Mouse (Mus musculus) heart, adult 2 months (tissue): Measurements from ENCODE around the gene Taf1c. TPM values are rescaled to one million over a fixed set of nuclear protein-coding genes. Genes with fewer than 3 reads are reported as not detected.

Source experiments
- DNase-seq, 2 experiments: peaks; one replicate each; pipeline ENCODE4 v3.0.0; 2021
- H3K27ac ChIP-seq: fragments of 200-600 bp; 2 replicates; pipeline ENCODE4 v1.8.1; 2022
- H3K27me3 ChIP-seq: fragments of 200-500 bp; 2 replicates; pipeline ENCODE4 v1.6.1; 2012; ENCODE audit warnings: mild to moderate bottlenecking, low read length, inconsistent platforms, mixed read lengths; ENCODE audit not compliant: control insufficient read depth, insufficient read depth
- H3K36me3 ChIP-seq: fragments of 200-500 bp; 2 replicates; pipeline ENCODE4 v1.6.1; 2012; ENCODE audit warnings: low read length, inconsistent platforms; ENCODE audit not compliant: control insufficient read depth, insufficient read depth
- H3K4me1 ChIP-seq: fragments of 200-500 bp; 2 replicates; pipeline ENCODE4 v1.6.1; 2011; ENCODE audit warnings: low read length; ENCODE audit not compliant: control insufficient read depth, insufficient read depth
- H3K4me3 ChIP-seq: fragments of 200-600 bp; 2 replicates; pipeline ENCODE4 v1.8.1; 2022
- H3K79me2 ChIP-seq: fragments of 200-500 bp; replicated peaks from 2 replicates; pipeline ENCODE4 v1.6.1; 2012; ENCODE audit warnings: mild to moderate bottlenecking, inconsistent platforms, low read length, moderate library complexity, mixed read lengths; ENCODE audit not compliant: control insufficient read depth, insufficient read depth
- H3K9ac ChIP-seq: fragments of 200-500 bp; 2 replicates; pipeline ENCODE4 v1.6.1; 2012; ENCODE audit warnings: low read depth, mild to moderate bottlenecking, control low read depth, inconsistent platforms, low read length, mixed read lengths
- CTCF ChIP-seq: fragments of 200-600 bp; IDR thresholded peaks from 2 replicates; pipeline ENCODE4 v1.8.1; 2022; ENCODE audit warnings: antibody characterized with exemption, mild to moderate bottlenecking, moderate library complexity
- EP300 ChIP-seq: fragments of 200-500 bp; IDR thresholded peaks from 2 replicates; pipeline ENCODE4 v1.6.1; 2011; ENCODE audit warnings: low read depth, low read length, control low read depth; ENCODE audit not compliant: insufficient read depth
- POLR2A ChIP-seq: fragments of 200-500 bp; IDR thresholded peaks from 2 replicates; pipeline ENCODE4 v1.6.1; 2011; ENCODE audit warnings: mild to moderate bottlenecking, low read depth, low read length, control low read depth; ENCODE audit not compliant: insufficient read depth
- WGBS: fragments of 180-500 bp; shearing (Covaris S2); methylation state at CpG from one replicate; pipeline ENCODE4 v1.1.7; 2018; 5-methylcytosine and 5-hydroxymethylcytosine counted together
- intact Hi-C: fragments of 180-260 bp; cut with DNase I; formaldehyde crosslinking; loops from one replicate; pipeline ENCODE4 v1.15.1; 2025
- polyA plus RNA-seq: library from polyadenylated mRNA; depleted of rRNA; stranded (reverse); fragments of >200 nt; gene quantifications from 2 replicates; pipeline ENCODE4 v1.2.3, GENCODE M21; 2012
- total RNA-seq, 2 experiments: library from RNA; stranded (reverse); gene quantifications; 2 replicates each; pipeline ENCODE4 v1.2.3; 2021

Taf1c gene
- total and polyA plus RNA-seq, 3 experiments: 3.6 to 8.7 (median 3.7) TPM

DNA sequence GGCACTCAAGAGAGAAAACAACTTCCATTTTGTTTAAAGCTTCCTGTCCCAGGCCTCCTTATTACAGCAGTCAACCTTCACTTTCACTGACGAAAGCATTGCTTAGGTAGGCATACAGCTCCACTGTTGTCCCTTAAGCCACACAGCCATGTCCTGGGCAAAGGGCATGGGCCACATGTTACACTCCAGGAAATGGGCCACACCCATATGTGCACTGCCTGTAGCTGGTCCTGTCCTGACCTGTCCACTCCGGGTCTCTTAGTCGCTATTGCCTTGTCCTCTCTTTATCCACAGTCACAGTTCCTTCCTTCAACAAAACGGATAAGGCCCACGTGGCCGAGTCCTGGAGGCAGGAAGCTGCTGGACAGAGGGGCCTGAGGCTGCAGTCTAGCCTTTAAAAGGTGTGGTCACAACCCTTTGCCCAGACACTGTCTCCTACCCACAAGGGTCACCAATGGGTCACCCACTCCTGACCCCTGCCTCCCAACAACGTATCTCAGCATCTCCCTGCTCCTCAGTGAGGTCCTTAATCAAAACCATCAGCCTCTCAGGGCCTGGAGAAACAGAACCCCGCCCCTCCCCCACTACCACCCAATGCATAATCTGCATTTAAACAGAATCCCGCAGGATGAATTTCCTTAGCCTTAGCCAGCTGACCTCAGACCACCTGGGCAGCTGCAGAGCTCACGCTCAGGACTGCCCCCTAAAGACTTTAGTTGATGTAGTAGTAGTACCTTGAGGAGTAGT is 22.8 kb upstream of the Taf1c start:
- DNase-seq: no peak
- Histone ChIP-seq H3K9ac (no peak overlapping the region), H3K27ac (no peak overlapping the region), H3K4me3 (no peak overlapping the region), H3K79me2 (no peaks in the 10 kb centered on the region), H3K27me3 (no peaks in the 10 kb centered on the region), H3K4me1 (no peaks in the 10 kb centered on the region), H3K36me3 (no peaks in the 10 kb centered on the region)
- 51% methylated on average over 10 of the region's 10 CpGs for WGBS
- no peak for TF ChIP-seq EP300
- no peak for TF ChIP-seq CTCF
- TF ChIP-seq POLR2A: no peak
- intact Hi-C loops: no loop called here

- Histone ChIP-seq H3K4me3 (no peak overlapping the region), H3K27me3 (no peaks in the 10 kb centered on the region), H3K4me1 (no peaks in the 10 kb centered on the region), H3K27ac (no peak overlapping the region), H3K9ac (no peak overlapping the region), H3K36me3 (no peaks in the 10 kb centered on the region), H3K79me2 (no peaks in the 10 kb centered on the region)
- WGBS: 88% methylated on average over 7 of the region's 7 CpGs
- DNase-seq: no peak
- TF ChIP-seq POLR2A (no peak), EP300 (no peak)
- intact Hi-C loops: no loop called here
These were observed 22.2 kb upstream of the Taf1c start for GRCm38 (mm10) chr8:119627199-119627598.

GRCm38 (mm10) chr8:119625788-119626187 is 20.8 kb upstream of the Taf1c start:
- H3K4me1 ChIP-seq: no peaks in the 10 kb centered on the region
- H3K4me3 ChIP-seq: no peak overlapping the region
- TF ChIP-seq POLR2A (no peak), CTCF (no peak), EP300 (no peak)
- intact Hi-C loops: no loop called here
- no peak for DNase-seq
- H3K27ac ChIP-seq: no peak overlapping the region
- no peaks in the 10 kb centered on the region for H3K79me2 ChIP-seq
- H3K9ac ChIP-seq: no peak overlapping the region
- H3K27me3 ChIP-seq: no peaks in the 10 kb centered on the region
- 87% methylated on average over 22 of the region's 22 CpGs for WGBS
- H3K36me3 ChIP-seq: no peaks in the 10 kb centered on the region

GRCm38 (mm10) chr8:119624916-119625315 is 19.9 kb upstream of the Taf1c start:
- TF ChIP-seq CTCF: no peak
- Histone ChIP-seq H3K27me3 (no peaks in the 10 kb centered on the region), H3K27ac (no peak overlapping the region), H3K79me2 (no peaks in the 10 kb centered on the region), H3K4me1 (no peaks in the 10 kb centered on the region; the same call in 1 of the 2 replicates), H3K36me3 (no peaks in the 10 kb centered on the region), H3K9ac (no peak overlapping the region), H3K4me3 (no peak overlapping the region)
- 90% methylated on average over 7 of the region's 7 CpGs for WGBS
- intact Hi-C loops: no loop called here
- DNase-seq: no peak

- no peak overlapping the region for H3K27ac ChIP-seq
- no peaks in the 10 kb centered on the region; the same call in 1 of the 2 replicates for H3K4me1 ChIP-seq
- no peak for TF ChIP-seq EP300
- intact Hi-C loops: no loop called here
- H3K27me3 ChIP-seq: no peaks in the 10 kb centered on the region
- no peaks in the 10 kb centered on the region for H3K36me3 ChIP-seq
- no peak overlapping the region for H3K4me3 ChIP-seq
- no peak overlapping the region for H3K9ac ChIP-seq
- H3K79me2 ChIP-seq: no peaks in the 10 kb centered on the region
- 70% methylated on average over 1 of the region's 1 CpGs for WGBS
- DNase-seq: no peak
These were observed 18.7 kb upstream of the Taf1c start for GRCm38 (mm10) chr8:119623744-119624143.

DNA sequence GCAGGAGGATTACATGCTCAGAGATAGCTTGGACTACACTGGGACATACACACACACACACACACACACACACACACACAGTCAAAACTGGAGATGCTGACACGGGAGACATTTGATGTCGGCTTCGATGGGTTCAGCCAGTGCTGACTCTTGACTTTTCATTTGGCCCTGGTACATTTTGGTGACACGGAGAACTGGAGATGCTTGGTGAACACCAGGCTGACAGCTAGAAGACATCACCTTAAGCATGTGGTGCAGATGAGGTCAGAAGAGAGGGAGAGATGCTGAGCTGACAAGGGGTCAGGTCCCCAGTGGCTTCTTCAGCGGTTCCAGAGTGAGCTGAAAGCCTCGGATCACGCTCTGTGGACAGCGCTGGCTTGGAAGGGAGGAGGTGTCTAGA is 18.0 kb upstream of the Taf1c start:
- no peak for DNase-seq
- Histone ChIP-seq H3K36me3 (no peaks in the 10 kb centered on the region), H3K4me3 (no peak overlapping the region), H3K27me3 (no peaks in the 10 kb centered on the region), H3K9ac (no peak overlapping the region), H3K4me1 (no peaks in the 10 kb centered on the region; the same call in 1 of the 2 replicates), H3K79me2 (no peaks in the 10 kb centered on the region), H3K27ac (no peak overlapping the region)
- TF ChIP-seq POLR2A (no peak), CTCF (no peak), EP300 (no peak)
- intact Hi-C loops: no loop called here
- 70% methylated on average over 8 of the region's 8 CpGs for WGBS
